Mouse (Mus musculus): ENCODE measurements around the gene Tpcn2.

- no peak for TF ChIP-seq CTCF (IDR thresholded peaks at IDR 0.05; ENCODE audit: low read depth)
- no peak for TF ChIP-seq EP300 (optimal IDR thresholded peaks at IDR 0.05)
These were observed 8.0 kb upstream of the Tpcn2 start for GRCm38 (mm10) chr7:145291847-145292246.

Data from stomach, postnatal 0 days (tissue).